Mouse (Mus musculus) right cerebral cortex, adult 18-20 months (tissue): ENCODE data around the gene Gzmc.
"Not testable (repeated sequence)": the region's sequence is repeated elsewhere in the genome, so short reads cannot be mapped to it uniquely, and the experiment has no call there.

Experiments
- DNase-seq: peaks from one replicate; pipeline ENCODE4 v3.0.0; 2022; ENCODE audit warnings: mixed read lengths

Gene Gzmc

GRCm38 (mm10) chr14:56234556-56234955, at the start of gene Gzmc:
Gene Gzmc (minus strand): TSS chr14:56234656.
- DNase-seq = no peak

DNA sequence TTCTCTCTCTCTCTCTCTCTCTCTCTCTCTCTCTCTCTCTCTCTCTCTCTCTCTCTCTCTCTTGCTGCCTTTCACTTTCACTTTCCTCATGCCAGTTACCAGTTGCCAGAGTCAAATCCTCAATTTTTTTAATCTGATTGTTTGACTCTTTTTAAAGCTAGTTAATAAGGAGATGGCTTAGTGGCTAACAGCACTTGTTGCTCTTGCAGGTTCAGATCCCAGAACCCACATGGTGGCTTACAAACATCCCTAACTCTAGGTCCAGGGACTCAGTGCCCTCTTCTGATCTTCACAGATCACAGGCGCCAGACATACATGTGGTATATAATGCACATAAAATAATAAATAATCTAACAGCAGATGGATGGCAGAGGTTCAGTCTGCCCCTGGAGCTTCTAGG, 49.4 kb upstream of the Gzmc start:
- no peak for DNase-seq

DNA sequence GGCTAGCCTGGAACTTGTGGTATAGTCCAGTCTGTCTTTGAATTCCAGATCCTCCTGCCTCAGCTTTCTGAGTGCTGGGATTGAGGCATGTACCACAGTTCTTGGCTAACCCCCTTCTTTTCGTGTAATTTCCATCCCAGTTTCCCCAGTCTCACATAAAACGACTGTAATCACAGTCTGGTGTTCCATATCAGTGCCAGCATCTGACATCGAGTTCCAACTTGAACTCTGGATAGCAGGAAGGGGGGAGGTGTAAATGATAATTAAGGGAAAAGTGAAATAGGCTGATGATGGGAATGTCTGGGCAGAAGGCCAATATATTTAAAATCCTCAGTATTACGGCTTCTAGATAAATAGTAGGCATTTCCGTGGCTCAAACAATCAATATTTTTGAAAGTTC, 46.6 kb upstream of the Gzmc start:
- no peak for DNase-seq

DNA sequence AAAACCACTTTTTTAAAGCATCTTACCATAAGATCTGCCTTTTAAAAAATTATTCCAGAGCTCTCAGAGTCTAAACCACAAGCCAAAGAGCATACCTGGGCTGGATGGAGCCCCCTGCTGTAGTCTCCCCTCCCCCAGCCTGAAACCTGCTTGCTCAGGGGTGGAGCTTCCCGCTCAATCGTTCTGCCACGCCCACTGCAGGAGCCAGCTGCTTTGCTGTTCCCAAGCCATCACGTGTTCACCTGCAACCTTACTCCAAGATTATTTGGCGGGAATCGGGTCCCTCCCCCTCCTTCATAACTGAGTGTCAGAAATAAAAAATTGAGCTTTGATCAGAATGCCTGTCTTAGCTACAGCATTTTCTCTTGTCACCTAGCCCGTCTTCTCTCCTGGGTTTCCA, 44.2 kb upstream of the Gzmc start:
- not testable (repeated sequence) for DNase-seq

GRCm38 (mm10) chr14:56276096-56276495, 41.6 kb upstream of the Gzmc start:
- DNase-seq = not testable (repeated sequence)

- DNase-seq = no peak
Measured at GRCm38 (mm10) chr14:56266109-56266508, 31.7 kb upstream of the Gzmc start.

- no peak for DNase-seq
Measured at GRCm38 (mm10) chr14:56262153-56262552, 27.7 kb upstream of the Gzmc start, which contains the start of gene Gzmb. Gene Gzmb (minus strand): TSS chr14:56262260.

DNA sequence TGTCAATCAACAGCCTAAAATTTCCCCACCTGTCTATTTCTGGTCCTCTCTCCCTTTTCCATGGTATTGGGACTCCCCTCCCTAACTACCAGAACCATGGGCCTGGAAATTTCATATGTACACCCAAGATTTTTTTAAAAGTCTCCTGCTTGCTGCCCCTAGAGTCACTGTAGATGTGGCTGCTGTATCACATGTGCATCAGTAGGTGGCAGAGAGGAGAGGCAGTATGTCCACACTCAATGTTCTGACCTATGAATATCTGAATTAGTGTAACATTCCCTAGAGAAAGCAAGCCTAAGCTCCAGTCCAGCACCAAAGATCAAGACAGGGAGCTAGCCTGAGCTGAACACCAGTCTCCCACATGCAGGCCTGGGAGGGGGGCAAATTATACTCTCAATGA, 6.0 kb upstream of the Gzmc start:
- no peak for DNase-seq

GRCm38 (mm10) chr14:56211317-56211716, 23.1 kb downstream of the Gzmc start, which contains the start of gene Gzmf:
Gene Gzmf (minus strand): TSS chr14:56211417.
- DNase-seq = no peak

DNA sequence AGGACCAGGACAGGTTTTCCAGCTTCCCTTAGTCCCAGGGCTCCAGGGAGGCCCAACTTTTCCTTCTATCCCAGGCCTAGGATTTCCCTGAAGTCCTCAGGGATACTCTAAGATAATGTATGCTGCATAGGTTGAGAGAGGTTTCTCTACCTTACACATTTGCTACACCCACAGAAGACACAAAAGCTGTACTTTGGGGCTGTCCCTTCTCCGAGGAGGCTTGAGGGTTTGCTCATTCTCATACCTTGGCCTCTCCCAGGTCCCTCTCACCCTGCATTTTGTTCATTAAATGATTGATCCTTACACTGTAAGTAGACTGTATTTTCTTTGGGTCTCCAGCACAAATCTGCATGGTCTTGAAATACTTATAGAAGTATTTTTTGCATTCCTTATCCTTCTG, 28.8 kb downstream of the Gzmc start:
- no peak for DNase-seq

DNA sequence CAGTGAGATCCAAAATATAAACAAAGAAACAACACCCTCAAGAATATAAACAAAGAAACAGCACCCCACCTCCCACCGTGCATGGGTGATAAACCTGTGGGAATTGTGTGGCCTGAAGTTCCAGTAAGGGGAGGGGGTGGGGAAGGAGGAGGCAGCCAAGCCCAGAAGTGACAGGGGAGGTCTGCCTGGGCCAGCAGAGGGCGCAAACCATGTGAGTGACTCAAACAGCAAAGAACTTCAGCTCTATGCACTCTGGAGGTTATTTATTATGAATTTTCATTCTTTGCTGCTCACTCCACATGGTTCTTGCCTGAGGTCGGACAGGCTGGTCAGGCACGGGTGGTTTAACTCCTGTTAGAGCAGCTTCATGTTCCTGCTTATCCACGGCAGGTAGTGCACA, 29.4 kb downstream of the Gzmc start:
- DNase-seq = not testable (repeated sequence)

- DNase-seq = peak; percentile 50
Measured at GRCm38 (mm10) chr14:56203975-56204374, 30.5 kb downstream of the Gzmc start.

DNA sequence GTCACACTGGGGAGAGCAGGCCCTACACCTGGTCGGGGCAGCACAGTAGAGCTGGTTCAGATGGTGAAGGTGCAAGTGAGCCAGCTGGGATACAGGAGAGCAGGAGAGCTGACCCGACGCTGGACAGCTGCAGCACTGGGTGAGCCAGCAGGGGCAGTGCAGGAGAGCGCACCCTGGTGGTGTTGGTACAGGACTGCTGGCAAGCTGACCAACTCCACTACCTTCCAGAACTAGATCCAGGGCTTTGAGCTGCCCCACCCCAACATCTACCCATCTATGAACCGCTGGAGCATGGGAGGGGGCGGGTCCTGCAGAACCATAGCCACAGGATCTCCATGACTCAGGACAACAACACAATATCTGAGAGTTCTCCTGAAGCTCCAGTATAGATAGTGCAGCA, 47.5 kb downstream of the Gzmc start:
- DNase-seq = no peak

DNA sequence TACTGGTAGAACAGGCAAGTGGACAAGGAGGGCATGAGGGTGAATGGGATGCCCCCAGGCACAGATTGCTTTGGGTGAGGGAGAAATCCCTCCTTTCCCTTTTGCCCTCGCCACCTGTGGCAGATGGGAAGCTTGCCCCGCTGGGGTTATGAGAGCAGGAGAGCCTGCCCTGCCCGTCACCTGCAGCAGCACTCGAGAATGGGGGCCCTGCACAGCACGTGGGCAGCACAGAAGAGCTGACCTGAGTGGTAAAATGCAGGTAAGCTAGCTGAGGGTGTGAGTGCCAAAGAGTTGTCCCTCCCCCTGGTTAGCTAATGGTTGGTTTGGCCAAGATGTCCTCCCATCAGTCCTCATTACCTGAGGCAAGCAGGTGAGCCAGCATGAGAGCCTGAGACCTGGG, 47.9 kb downstream of the Gzmc start:
- DNase-seq = no peak
